Mouse (Mus musculus): ENCODE results near the gene Mapk7. TPM values are rescaled to one million over a fixed set of nuclear protein-coding genes. Genes with fewer than 3 reads are reported as not detected.

Mapk7 gene
- polyA plus RNA-seq, 1 experiment from 2014 or later = 101 TPM

DNA sequence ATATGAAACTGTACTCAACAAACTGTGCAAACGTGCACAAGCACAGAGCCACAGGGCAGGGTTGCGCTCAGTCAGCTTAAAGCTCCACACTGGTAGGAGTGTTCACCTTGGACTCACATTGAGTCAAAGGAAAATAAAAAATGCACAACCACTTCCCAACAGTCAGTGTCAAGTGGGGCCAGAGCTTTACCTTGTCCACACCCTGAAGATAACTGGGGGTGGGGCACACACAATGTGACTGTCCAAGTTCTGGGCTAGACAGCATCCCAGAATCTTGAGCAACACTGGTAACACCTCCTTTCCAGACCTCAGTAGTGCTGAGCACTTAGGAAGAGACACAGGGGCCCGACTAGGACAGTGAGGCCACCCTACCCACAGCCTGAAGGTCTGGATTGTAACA lies 24.7 kb upstream of the Mapk7 start:
- Histone ChIP-seq H3K9me3 (no peaks in the 10 kb centered on the region), H3K9ac (no peak overlapping the region), H3K27me3 (no peaks in the 10 kb centered on the region), H3K4me1 (no peaks in the 10 kb centered on the region), H3K4me2 (replicated peaks) (no peak overlapping the region), H3K36me3 (peaks cover 53% of the 10 kb centered on the region), H3K4me3 (no peak overlapping the region), H3K27ac (no peak overlapping the region)
- 94% methylated on average over 3 of the region's 3 CpGs for WGBS
- ATAC-seq (ENCODE audit: insufficient number of reproducible peaks, insufficient read depth, low FRiP score, low TSS enrichment) = no peak

- ATAC-seq (ENCODE audit: insufficient number of reproducible peaks, insufficient read depth, low FRiP score, low TSS enrichment) = no peak
- no peaks in the 10 kb centered on the region for H3K9me3 ChIP-seq
- WGBS = 84% methylated on average over 1 of the region's 1 CpGs
- no peak overlapping the region for H3K27ac ChIP-seq
- no peaks in the 10 kb centered on the region for H3K27me3 ChIP-seq
- no peaks in the 10 kb centered on the region for H3K4me1 ChIP-seq
- H3K4me2 ChIP-seq (replicated peaks) = no peak overlapping the region
- H3K9ac ChIP-seq = no peak overlapping the region
- peaks cover 55% of the 10 kb centered on the region for H3K36me3 ChIP-seq
- H3K4me3 ChIP-seq = no peak overlapping the region
These were observed 23.8 kb upstream of the Mapk7 start for GRCm38 (mm10) chr11:61517971-61518370.

DNA sequence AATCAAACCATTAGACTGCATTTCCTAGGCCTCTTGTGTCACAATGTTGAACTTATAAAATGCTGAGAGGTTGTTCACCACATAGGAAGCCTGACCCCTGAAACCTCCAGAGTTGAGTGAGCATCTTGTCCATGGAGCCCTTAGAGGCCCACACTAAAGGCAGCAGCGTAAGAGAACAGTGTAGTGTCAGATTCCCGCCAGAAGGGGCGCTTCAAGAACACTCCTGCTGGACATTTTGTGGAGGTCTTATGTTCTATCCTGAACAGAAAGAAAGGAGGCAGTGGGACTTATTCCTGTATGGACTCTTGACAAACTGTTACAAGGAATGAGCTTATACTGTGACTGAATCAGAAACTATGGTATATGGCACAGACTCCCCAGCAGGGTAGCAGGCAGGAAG lies 20.7 kb upstream of the Mapk7 start:
- no peaks in the 10 kb centered on the region for H3K9me3 ChIP-seq
- no peak overlapping the region for H3K4me2 ChIP-seq (replicated peaks)
- no peak for ATAC-seq (ENCODE audit: insufficient number of reproducible peaks, insufficient read depth, low FRiP score, low TSS enrichment)
- H3K27ac ChIP-seq = no peak overlapping the region
- 27% methylated on average over 3 of the region's 3 CpGs for WGBS
- H3K9ac ChIP-seq = no peak overlapping the region
- no peaks in the 10 kb centered on the region for H3K4me1 ChIP-seq
- H3K27me3 ChIP-seq = no peaks in the 10 kb centered on the region
- H3K36me3 ChIP-seq = peaks cover 40% of the 10 kb centered on the region
- no peak overlapping the region for H3K4me3 ChIP-seq

- H3K27ac ChIP-seq = peak within 1 kb of the TSS; percentile 83
- H3K4me1 ChIP-seq = peaks cover 10% of the 10 kb centered on the region
- H3K27me3 ChIP-seq = no peaks in the 10 kb centered on the region
- peak; percentile 88 for ATAC-seq (ENCODE audit: insufficient number of reproducible peaks, insufficient read depth, low FRiP score, low TSS enrichment)
- peak within 1 kb of the TSS; percentile 54 for H3K4me3 ChIP-seq
- H3K4me2 ChIP-seq (replicated peaks) = peak within 1 kb of the TSS; percentile 69
- H3K36me3 ChIP-seq = peaks cover 8% of the 10 kb centered on the region; the same call in 1 of the 2 replicates
- WGBS = under 1% methylated on average over 39 of the region's 39 CpGs
- peak within 1 kb of the TSS; percentile 55 for H3K9ac ChIP-seq
- no peaks in the 10 kb centered on the region for H3K9me3 ChIP-seq
These were observed 10.6 kb upstream of the Mapk7 start, which contains the start of gene B9d1 for GRCm38 (mm10) chr11:61504713-61505257. Gene B9d1 (plus strand): TSS chr11:61505144.

- Histone ChIP-seq H3K4me2 (replicated peaks) (no peak overlapping the region), H3K27ac (no peak overlapping the region), H3K9ac (no peak overlapping the region), H3K4me3 (no peak overlapping the region), H3K4me1 (peaks cover 10% of the 10 kb centered on the region), H3K27me3 (no peaks in the 10 kb centered on the region), H3K9me3 (no peaks in the 10 kb centered on the region), H3K36me3 (no peaks in the 10 kb centered on the region)
- no peak for ATAC-seq (ENCODE audit: insufficient number of reproducible peaks, insufficient read depth, low FRiP score, low TSS enrichment)
- WGBS = 62% methylated on average over 8 of the region's 8 CpGs
These were observed 9.7 kb upstream of the Mapk7 start for GRCm38 (mm10) chr11:61503933-61504332.

DNA sequence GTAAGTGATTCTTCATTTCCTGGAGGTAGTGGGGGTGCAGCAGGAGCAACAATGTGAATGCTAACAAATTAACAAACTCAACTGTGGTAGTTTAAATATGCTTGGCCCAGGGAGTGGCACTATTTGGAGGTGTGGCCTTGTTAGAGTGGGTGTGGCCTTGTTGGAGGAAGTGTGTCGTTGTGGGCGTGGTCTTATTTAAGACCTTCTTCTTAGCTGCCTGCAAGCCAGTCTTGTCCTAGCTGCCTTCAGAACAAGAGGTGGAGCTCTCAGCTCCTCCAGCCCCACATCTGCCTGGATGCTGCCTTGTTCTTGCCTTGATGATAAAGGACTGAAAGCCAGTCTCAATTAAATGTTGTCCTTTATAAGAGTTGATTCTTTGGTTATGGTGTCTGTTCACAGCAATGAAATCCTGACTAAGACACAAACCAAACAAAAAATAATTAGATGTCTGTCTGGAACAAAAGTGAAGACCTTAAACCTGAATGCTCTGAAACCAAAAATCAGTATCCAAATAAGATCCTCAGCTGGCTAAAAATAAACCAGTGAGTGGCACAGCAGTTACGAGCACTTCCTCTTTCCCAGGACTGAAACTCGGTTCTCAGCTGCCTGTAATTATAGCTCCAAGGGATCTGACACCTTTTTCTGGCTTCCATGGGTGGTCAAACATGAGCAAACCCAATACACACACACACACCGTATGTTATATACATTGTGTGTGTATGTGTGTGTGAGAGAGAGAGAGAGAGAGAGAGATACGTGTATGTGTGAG lies 4.7 kb upstream of the Mapk7 start:
- H3K27ac ChIP-seq = 0 out of 2 replicates have a peak overlapping the region, but pooled peaks have one; percentile 7
- H3K36me3 ChIP-seq = no peaks in the 10 kb centered on the region
- no peaks in the 10 kb centered on the region for H3K27me3 ChIP-seq
- H3K4me1 ChIP-seq = no peaks in the 10 kb centered on the region
- WGBS = 64% methylated on average over 6 of the region's 6 CpGs
- H3K9me3 ChIP-seq = no peaks in the 10 kb centered on the region
- no peak overlapping the region for H3K4me3 ChIP-seq
- no peak overlapping the region for H3K4me2 ChIP-seq (replicated peaks)
- ATAC-seq (ENCODE audit: insufficient number of reproducible peaks, insufficient read depth, low FRiP score, low TSS enrichment) = no peak
- no peak overlapping the region for H3K9ac ChIP-seq

GRCm38 (mm10) chr11:61497490-61497889 lies 3.3 kb upstream of the Mapk7 start:
- Histone ChIP-seq H3K27ac (no peak overlapping the region), H3K27me3 (no peaks in the 10 kb centered on the region), H3K9me3 (no peaks in the 10 kb centered on the region), H3K4me2 (replicated peaks) (no peak overlapping the region), H3K36me3 (peaks cover 5% of the 10 kb centered on the region), H3K4me3 (no peak overlapping the region), H3K9ac (no peak overlapping the region), H3K4me1 (peaks cover 10% of the 10 kb centered on the region)
- 90% methylated on average over 1 of the region's 1 CpGs for WGBS
- ATAC-seq (ENCODE audit: insufficient number of reproducible peaks, insufficient read depth, low FRiP score, low TSS enrichment) = no peak

DNA sequence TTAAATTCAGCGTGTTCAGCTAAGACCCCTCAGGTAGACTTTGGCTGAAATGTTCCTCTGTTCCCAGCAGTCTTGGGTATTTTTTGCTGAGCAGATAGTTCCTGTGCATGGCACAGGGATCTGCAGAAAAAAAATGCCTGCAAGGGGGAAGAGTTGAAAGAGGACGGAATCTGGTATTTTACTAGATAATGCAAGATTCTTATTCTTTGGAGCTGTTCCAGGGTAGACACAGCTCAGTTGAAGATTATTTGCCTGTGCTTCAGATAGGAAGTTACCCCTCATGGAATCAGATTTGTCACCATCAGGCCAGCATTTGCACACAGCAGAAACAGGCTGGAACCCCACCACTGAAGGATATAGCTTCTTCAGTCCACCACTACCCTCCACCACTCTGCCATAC lies 1.3 kb upstream of the Mapk7 start:
- H3K36me3 ChIP-seq = peaks cover 24% of the 10 kb centered on the region
- H3K27ac ChIP-seq = 0 out of 2 replicates have a peak overlapping the region, but pooled peaks have one; percentile 91
- H3K9ac ChIP-seq = no peak overlapping the region
- H3K27me3 ChIP-seq = no peaks in the 10 kb centered on the region
- peaks cover 19% of the 10 kb centered on the region for H3K4me1 ChIP-seq
- no peaks in the 10 kb centered on the region for H3K9me3 ChIP-seq
- no peak overlapping the region for H3K4me2 ChIP-seq (replicated peaks)
- no peak overlapping the region for H3K4me3 ChIP-seq
- ATAC-seq (ENCODE audit: insufficient number of reproducible peaks, insufficient read depth, low FRiP score, low TSS enrichment) = no peak
- 89% methylated on average over 2 of the region's 2 CpGs for WGBS

DNA sequence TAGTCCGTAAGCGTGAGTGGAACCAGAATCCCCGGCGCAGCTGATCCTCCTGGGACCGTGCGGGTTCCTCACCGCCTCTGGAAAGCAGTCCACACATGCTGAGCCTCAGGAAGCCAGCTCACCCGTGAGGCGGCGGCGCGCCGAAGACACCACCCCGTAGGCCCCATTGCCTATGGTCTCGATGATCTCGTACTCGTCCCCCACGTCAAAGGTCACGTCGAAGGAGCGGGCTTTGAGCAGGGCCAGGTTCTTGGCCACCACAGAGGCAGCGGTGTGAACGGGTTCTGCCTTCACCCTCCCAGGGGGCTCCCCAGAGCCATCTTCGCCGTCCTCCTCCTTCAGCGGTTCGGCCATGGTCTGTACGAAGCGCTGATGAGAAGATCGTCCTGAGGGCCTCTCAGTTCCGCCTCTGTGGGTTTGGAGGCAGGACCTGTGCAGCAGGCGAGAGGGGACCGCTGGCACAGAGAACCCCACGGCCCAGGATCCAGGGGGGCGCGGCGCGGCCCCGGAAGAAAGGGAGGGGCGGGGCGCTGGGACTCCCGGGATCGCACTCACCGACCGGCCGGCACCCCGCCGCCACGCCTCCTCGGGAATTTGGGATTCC lies 579 bp downstream of the Mapk7 start:
- peak; percentile 57 for ATAC-seq (ENCODE audit: insufficient number of reproducible peaks, insufficient read depth, low FRiP score, low TSS enrichment)
- H3K4me2 ChIP-seq (replicated peaks) = peak overlapping the region; percentile 80

GRCm38 (mm10) chr11:61492749-61493401 lies 1.3 kb downstream of the Mapk7 start:
- H3K9ac ChIP-seq = peak overlapping the region; percentile 90
- WGBS = 78% methylated on average over 12 of the region's 12 CpGs
- H3K9me3 ChIP-seq = no peaks in the 10 kb centered on the region
- H3K27me3 ChIP-seq = no peaks in the 10 kb centered on the region
- H3K4me2 ChIP-seq (replicated peaks) = peak overlapping the region; percentile 80
- H3K4me3 ChIP-seq = peak overlapping the region; percentile 81
- ATAC-seq (ENCODE audit: insufficient number of reproducible peaks, insufficient read depth, low FRiP score, low TSS enrichment) = no peak
- peaks cover 37% of the 10 kb centered on the region for H3K4me1 ChIP-seq
- H3K36me3 ChIP-seq = peaks cover 51% of the 10 kb centered on the region
- H3K27ac ChIP-seq = peak overlapping the region; percentile 92; the same call in 1 of the 2 replicates

More for the DNA sequence above, 579 bp downstream of the Mapk7 start:
- H3K9ac ChIP-seq = peak overlapping the region; percentile 90
- H3K36me3 ChIP-seq = peaks cover 43% of the 10 kb centered on the region
- peak overlapping the region; percentile 92 for H3K27ac ChIP-seq
- peak overlapping the region; percentile 81 for H3K4me3 ChIP-seq
- peaks cover 31% of the 10 kb centered on the region for H3K4me1 ChIP-seq
- H3K27me3 ChIP-seq = no peaks in the 10 kb centered on the region
- WGBS = under 1% methylated on average over 50 of the region's 50 CpGs
- H3K9me3 ChIP-seq = no peaks in the 10 kb centered on the region

DNA sequence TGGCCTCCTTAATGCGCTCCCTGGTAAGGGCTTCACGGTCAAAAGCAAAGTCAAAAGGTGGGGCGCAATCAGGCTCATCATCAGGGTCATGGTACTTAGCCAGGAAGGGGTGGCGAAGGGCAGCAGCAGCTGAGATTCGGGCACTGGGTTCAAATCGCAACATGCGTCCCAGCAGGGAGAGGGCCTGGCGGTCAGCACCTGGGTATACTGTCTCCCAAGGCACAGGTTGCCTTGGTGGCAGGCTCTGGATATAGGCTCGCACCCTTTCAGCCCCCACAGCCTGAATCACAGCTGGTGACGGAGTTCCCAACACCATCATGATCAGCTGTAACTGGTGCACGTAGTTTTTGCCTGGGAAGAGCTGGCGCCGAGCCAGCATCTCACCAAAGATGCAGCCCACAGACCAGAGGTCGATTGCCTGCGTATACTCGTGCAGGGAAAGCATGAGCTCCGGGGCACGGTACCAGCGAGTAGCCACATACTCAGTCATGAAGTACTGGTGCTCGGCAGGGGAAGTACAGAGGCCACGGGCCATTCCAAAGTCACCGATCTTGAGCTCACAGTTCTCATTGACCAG lies 3.2 kb downstream of the Mapk7 start:
- Histone ChIP-seq H3K9me3 (no peaks in the 10 kb centered on the region), H3K4me3 (no peak overlapping the region), H3K9ac (no peak overlapping the region), H3K27me3 (no peaks in the 10 kb centered on the region), H3K4me2 (replicated peaks) (no peak overlapping the region), H3K27ac (no peak overlapping the region), H3K4me1 (peaks cover 53% of the 10 kb centered on the region), H3K36me3 (peaks cover 62% of the 10 kb centered on the region)
- no peak for ATAC-seq (ENCODE audit: insufficient number of reproducible peaks, insufficient read depth, low FRiP score, low TSS enrichment)
- WGBS = 93% methylated on average over 22 of the region's 22 CpGs
